Mouse (Mus musculus) frontal cortex, adult 2 months (tissue): ENCODE measurements at regions not wholly inside any gene's neighbourhood (a gene's known extent, or its start where the extent isn't known, plus 50 kb on each side); places are given as distances from the start of the nearest gene placed in this dataset.

Experiments used
- DNase-seq, 2 experiments: peaks; one replicate each; pipeline ENCODE4 v3.0.0; 2022; ENCODE audit warnings: low spot score in 1 of 2; ENCODE audit errors: extremely low spot score in 1 of 2

GRCm38 (mm10) chr8:80120378-80120965 is 62.7 kb upstream of the Hhip start:
- no peak for DNase-seq

GRCm38 (mm10) chr8:80117328-80117727 is 59.5 kb upstream of the Hhip start:
- DNase-seq: no peak
